Mouse (Mus musculus) ovary, adult 2 months (tissue): ENCODE measurements around the gene Ccdc151. TPM values are rescaled to one million over a fixed set of nuclear protein-coding genes. Genes with fewer than 3 reads are reported as not detected.

Experiments
- polyA plus RNA-seq: library from polyadenylated mRNA; depleted of rRNA; stranded (reverse); fragments of >200 nt; gene quantifications from 2 replicates; pipeline ENCODE4 v1.2.3, GENCODE M21; 2012; rRNA removed

The Ccdc151 gene
- polyA plus RNA-seq, result 3.5 and 4.3 TPM in 2 replicates

GRCm38 (mm10) chr9:22002194-22003162 lies at the start of gene Ccdc151, which contains the start of gene Prkcsh:
Ccdc151 (minus strand) TSS chr9:22002634.
Prkcsh (plus strand) TSS chr9:22002806.

GRCm38 (mm10) chr9:22051958-22052254 lies 49.5 kb upstream of the Ccdc151 start, which contains the start of gene Elavl3:
Elavl3 (minus strand) TSS chr9:22052023.

GRCm38 (mm10) chr9:21989230-21990110 lies 13.0 kb downstream of the Ccdc151 start, which contains the start of gene Rgl3:
Rgl3 (minus strand) TSS chr9:21989446.

GRCm38 (mm10) chr9:21963417-21963816 lies 39.0 kb downstream of the Ccdc151 start, which contains the start of gene Epor:
Epor (minus strand) TSS chr9:21963506.

GRCm38 (mm10) chr9:21955570-21956281 lies 46.7 kb downstream of the Ccdc151 start, which contains the start of gene Swsap1:
Swsap1 (plus strand) TSS chr9:21955755.

Other genes starting within 250 kb of the Ccdc151 start
- gene Spc24, start 242.3 kb downstream of the Ccdc151 start, polyA plus RNA-seq, result 26.6 and 31.0 TPM in 2 replicates
- 148 and 186 TPM in 2 replicates for gene Kank2, start 203.9 kb downstream of the Ccdc151 start, polyA plus RNA-seq
- gene Angptl8, start 167.1 kb downstream of the Ccdc151 start, polyA plus RNA-seq, result 25.8 and 30.4 TPM in 2 replicates
- 151 and 170 TPM in 2 replicates for gene Dock6, start 150.0 kb downstream of the Ccdc151 start, polyA plus RNA-seq
- gene Rab3d, start 84.4 kb downstream of the Ccdc151 start, polyA plus RNA-seq, result 49.3 and 63.0 TPM in 2 replicates
- gene Ccdc159, start 75.2 kb downstream of the Ccdc151 start, polyA plus RNA-seq, result 8.4 and 9.9 TPM in 2 replicates
- gene Tmem205, start 75.1 kb downstream of the Ccdc151 start, polyA plus RNA-seq, result 179 and 191 TPM in 2 replicates
- 48.0 and 52.6 TPM in 2 replicates for gene Plppr2, start 65.6 kb downstream of the Ccdc151 start, polyA plus RNA-seq
- 7.1 and 11.2 TPM in 2 replicates for gene Swsap1, start 46.9 kb downstream of the Ccdc151 start, polyA plus RNA-seq
- 3.1 and 3.4 TPM in 2 replicates for gene Epor, start 39.1 kb downstream of the Ccdc151 start, polyA plus RNA-seq
- 40.1 and 43.7 TPM in 2 replicates for gene Rgl3, start 13.2 kb downstream of the Ccdc151 start, polyA plus RNA-seq
- gene Prkcsh, start 172 bp upstream of the Ccdc151 start, polyA plus RNA-seq, result 129 and 142 TPM in 2 replicates
- 0.69 and 1.1 TPM in 2 replicates for gene Elavl3, start 49.4 kb upstream of the Ccdc151 start, polyA plus RNA-seq
- not detected in 2 replicates for gene Gm49318, start 68.6 kb upstream of the Ccdc151 start, polyA plus RNA-seq
- 42.8 and 46.1 TPM in 2 replicates for gene Zfp653, start 68.7 kb upstream of the Ccdc151 start, polyA plus RNA-seq
- 40.6 and 44.4 TPM in 2 replicates for gene Ecsit, start 82.8 kb upstream of the Ccdc151 start, polyA plus RNA-seq
- gene Cnn1, start 96.6 kb upstream of the Ccdc151 start, polyA plus RNA-seq, result 358 and 427 TPM in 2 replicates
- gene Elof1, start 114.5 kb upstream of the Ccdc151 start, polyA plus RNA-seq, result 254 and 278 TPM in 2 replicates
- 54.9 TPM in 2 replicates for gene Acp5, start 133.1 kb upstream of the Ccdc151 start, polyA plus RNA-seq
- 74.7 and 102 TPM in 2 replicates for gene Pigyl, start 154.2 kb upstream of the Ccdc151 start, polyA plus RNA-seq
- 0.05 and 0.09 TPM in 2 replicates for gene Zfp872, start 185.5 kb upstream of the Ccdc151 start, polyA plus RNA-seq
- gene Zfp809, start 223.1 kb upstream of the Ccdc151 start, polyA plus RNA-seq, result 20.5 and 21.0 TPM in 2 replicates